Mouse (Mus musculus) thymus, adult 2 months (tissue): ENCODE measurements around the gene Slc23a2. TPM values are rescaled to one million over a fixed set of nuclear protein-coding genes. Genes with fewer than 3 reads are reported as not detected.

Experiments used
- DNase-seq: peaks from one replicate; pipeline ENCODE4 v3.0.0; 2021
- H3K27ac ChIP-seq: fragments of 200-500 bp; 2 replicates; pipeline ENCODE4 v1.5.1; 2012; ENCODE audit warnings: low read length, control low read depth; ENCODE audit not compliant: control insufficient read depth, insufficient read depth
- H3K27me3 ChIP-seq: fragments of 200-500 bp; 2 replicates; pipeline ENCODE4 v1.6.1; 2012; ENCODE audit warnings: mild to moderate bottlenecking, low read length, moderate library complexity, mixed read lengths; ENCODE audit not compliant: control insufficient read depth, insufficient read depth
- H3K36me3 ChIP-seq: fragments of 200-500 bp; 2 replicates; pipeline ENCODE4 v1.6.1; 2012; ENCODE audit warnings: mild to moderate bottlenecking, low read length, moderate library complexity; ENCODE audit not compliant: control insufficient read depth, insufficient read depth
- H3K4me1 ChIP-seq: fragments of 200-500 bp; replicated peaks from 2 replicates; pipeline ENCODE4 v1.6.1; 2012; ENCODE audit warnings: low read length; ENCODE audit not compliant: control insufficient read depth, insufficient read depth
- H3K4me3 ChIP-seq: fragments of 200-500 bp; 2 replicates; pipeline ENCODE4 v1.5.1; 2012; ENCODE audit warnings: mild to moderate bottlenecking, low read length, control low read depth, moderate library complexity; ENCODE audit not compliant: control insufficient read depth, insufficient read depth
- CTCF ChIP-seq: fragments of 200-500 bp; IDR thresholded peaks from 2 replicates; pipeline ENCODE4 v1.5.1; 2012; ENCODE audit warnings: mild to moderate bottlenecking, control low read depth, low read length, moderate library complexity, borderline replicate concordance; ENCODE audit not compliant: control insufficient read depth, poor library complexity, insufficient read depth; ENCODE audit errors: extremely low read depth
- POLR2A ChIP-seq: fragments of 200-500 bp; IDR thresholded peaks from 2 replicates; pipeline ENCODE4 v1.6.1; 2012; ENCODE audit warnings: mild to moderate bottlenecking, low read length, control low read depth, moderate library complexity; ENCODE audit not compliant: control insufficient read depth, poor library complexity, insufficient read depth; ENCODE audit errors: extremely low read depth
- WGBS: fragments of 180-500 bp; shearing (Covaris S2); methylation state at CpG from one replicate; pipeline ENCODE4 v1.1.7; 2018; 5-methylcytosine and 5-hydroxymethylcytosine counted together
- polyA plus RNA-seq: library from polyadenylated mRNA; depleted of rRNA; stranded (reverse); fragments of >200 nt; gene quantifications from 2 replicates; pipeline ENCODE4 v1.2.3, GENCODE M21; 2012; rRNA removed

The Slc23a2 gene
- polyA plus RNA-seq: 50.8 and 51.7 TPM in 2 replicates

DNA sequence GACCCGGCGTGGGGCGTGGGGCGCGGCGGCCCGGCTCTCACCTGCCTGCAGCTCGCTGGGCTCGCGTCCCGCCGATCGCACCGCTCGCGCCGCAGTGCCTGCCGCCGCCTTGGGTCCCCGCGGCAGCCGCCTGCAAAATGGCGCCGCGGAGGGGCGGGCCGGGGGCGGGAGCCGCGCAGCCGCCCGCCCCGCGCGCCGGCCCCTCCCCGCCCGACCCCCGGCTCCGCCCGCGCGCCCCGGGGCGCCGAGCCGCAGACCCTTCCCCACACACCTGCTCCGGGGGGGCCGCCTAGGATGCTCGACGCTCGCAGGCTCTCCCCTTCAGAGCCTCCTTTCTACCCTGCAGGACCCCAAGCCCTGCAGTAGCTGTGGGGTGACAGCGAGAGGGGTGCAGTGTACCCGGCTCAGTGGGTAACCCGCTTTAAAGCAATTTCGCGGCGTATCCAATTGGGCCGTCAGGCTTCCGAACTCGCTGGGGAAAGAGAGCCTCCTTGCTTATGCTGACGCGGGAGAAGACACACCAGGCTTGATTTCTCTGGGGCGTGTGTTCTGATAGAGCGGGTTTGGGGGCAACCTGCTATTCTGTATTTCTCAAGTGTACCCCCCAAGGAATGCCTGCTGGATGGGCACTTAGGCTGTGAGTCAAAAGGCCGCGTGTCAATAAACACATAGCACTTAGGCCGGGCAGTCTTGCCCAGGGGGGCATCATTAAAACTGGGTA, at the start of gene Slc23a2:
Gene Slc23a2 (minus strand): TSS at position 138 of the 721 bp plus-strand sequence.
- DNase-seq: peak; percentile 54
- WGBS: 2% methylated on average over 67 of the region's 68 CpGs
- TF ChIP-seq POLR2A: peak; percentile 84
- peak; percentile 24; the same call in 1 of the 2 replicates for TF ChIP-seq CTCF
- peak within 1 kb of the TSS; percentile 84 for H3K4me3 ChIP-seq
- H3K36me3 ChIP-seq: no peaks in the 10 kb centered on the region
- H3K27me3 ChIP-seq: no peaks in the 10 kb centered on the region
- peaks cover 14% of the 10 kb centered on the region for H3K4me1 ChIP-seq
- H3K27ac ChIP-seq: no peak within 1 kb of the TSS

DNA sequence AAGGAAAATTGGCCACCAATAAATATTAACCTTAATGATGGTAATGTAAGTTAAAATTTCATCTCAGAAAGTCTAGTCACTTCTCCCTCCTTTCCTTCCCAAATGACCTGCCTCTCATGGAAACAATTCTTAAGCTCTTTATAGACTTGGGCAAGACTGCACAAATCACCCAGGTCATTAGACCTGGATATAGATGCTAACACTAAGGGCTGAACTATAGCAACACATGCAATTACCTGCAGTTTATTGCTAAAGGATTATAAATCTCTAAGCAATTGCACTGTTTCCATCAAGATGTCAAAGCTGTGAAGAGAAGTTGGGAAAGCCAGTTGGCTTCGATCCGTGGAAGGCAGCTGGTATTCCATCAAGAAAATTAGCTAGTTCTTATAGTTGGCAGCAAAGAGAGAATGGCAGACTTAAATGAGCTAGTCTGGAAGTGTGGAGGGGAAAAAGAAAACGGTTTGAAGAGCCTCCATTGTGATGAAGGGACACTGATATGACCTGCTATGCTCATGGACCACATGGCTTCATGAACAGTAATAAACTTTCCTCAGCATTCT, 45.8 kb upstream of the Slc23a2 start:
- DNase-seq: no peak
- TF ChIP-seq CTCF: no peak
- TF ChIP-seq POLR2A: no peak
- no peak overlapping the region for H3K4me3 ChIP-seq
- no peaks in the 10 kb centered on the region for H3K27me3 ChIP-seq
- H3K4me1 ChIP-seq: no peaks in the 10 kb centered on the region
- WGBS: 89% methylated on average over 3 of the region's 3 CpGs
- no peaks in the 10 kb centered on the region for H3K36me3 ChIP-seq
- no peak overlapping the region for H3K27ac ChIP-seq

DNA sequence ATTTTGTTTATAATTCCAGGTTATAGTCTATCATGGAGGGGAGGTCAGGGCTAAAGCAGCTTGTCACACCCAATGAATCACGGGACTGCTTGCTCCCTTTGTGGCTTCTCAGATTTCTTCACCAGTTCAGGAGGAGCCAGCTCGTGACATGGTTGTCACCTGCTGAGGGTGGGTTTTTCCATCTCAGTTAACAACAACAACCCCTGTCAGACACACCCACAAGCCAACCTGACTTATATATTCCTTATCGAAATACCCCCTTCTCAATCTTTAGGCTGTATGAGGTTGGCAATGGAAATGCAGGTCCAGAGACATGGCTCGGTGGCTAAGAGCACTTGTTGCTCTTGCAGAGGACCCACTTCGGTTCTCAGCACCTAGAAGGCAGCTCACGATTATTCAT, 39.0 kb upstream of the Slc23a2 start:
- no peak overlapping the region for H3K27ac ChIP-seq
- H3K36me3 ChIP-seq: no peaks in the 10 kb centered on the region
- no peak overlapping the region for H3K4me3 ChIP-seq
- no peak for TF ChIP-seq POLR2A
- TF ChIP-seq CTCF: no peak
- no peaks in the 10 kb centered on the region for H3K27me3 ChIP-seq
- WGBS: 93% methylated on average over 6 of the region's 6 CpGs
- H3K4me1 ChIP-seq: 0 out of 2 replicates have a peak, but pooled peaks cover 2% of the 10 kb centered on the region
- DNase-seq: no peak

DNA sequence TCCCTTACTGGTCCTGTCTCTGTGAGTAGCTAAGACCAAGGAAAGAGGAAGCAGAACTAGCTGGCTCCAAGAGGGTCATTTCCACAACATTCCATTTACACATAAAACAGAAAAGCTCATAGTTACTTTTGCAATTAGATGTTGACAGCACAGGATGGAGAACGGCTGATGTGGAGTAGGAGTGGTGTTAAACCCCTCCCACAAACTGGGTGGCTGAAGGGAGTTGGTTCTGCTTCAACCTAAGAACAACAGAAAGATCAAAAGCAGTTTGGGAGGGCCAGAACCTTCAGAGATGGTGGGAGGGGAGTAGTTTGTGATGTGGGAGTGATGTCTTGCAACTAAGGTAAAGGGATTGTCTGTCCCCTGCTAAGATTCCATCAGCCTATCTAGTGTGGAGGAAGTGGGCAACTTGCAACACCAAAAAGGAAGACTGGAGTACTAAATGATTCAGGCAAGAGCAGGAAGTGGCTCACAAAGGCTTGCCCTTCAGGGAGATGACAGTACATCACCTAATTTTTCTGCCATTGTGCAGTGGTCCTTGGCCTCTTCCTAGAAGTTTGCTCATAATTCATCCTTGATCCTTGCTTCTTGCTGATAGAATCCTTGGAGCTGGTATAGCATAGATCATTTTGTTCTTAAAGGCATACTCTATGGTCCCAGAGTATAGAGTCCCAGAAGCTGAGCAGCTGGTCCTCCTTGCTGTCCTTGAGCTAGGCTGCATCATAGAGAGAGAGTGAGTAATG, 35.7 kb upstream of the Slc23a2 start:
- no peaks in the 10 kb centered on the region for H3K36me3 ChIP-seq
- no peak for DNase-seq
- H3K4me3 ChIP-seq: no peak overlapping the region
- TF ChIP-seq CTCF: no peak
- no peak for TF ChIP-seq POLR2A
- 21% methylated on average over 1 of the region's 1 CpGs for WGBS
- H3K27ac ChIP-seq: no peak overlapping the region
- no peaks in the 10 kb centered on the region for H3K27me3 ChIP-seq
- H3K4me1 ChIP-seq: 0 out of 2 replicates have a peak, but pooled peaks cover 2% of the 10 kb centered on the region

DNA sequence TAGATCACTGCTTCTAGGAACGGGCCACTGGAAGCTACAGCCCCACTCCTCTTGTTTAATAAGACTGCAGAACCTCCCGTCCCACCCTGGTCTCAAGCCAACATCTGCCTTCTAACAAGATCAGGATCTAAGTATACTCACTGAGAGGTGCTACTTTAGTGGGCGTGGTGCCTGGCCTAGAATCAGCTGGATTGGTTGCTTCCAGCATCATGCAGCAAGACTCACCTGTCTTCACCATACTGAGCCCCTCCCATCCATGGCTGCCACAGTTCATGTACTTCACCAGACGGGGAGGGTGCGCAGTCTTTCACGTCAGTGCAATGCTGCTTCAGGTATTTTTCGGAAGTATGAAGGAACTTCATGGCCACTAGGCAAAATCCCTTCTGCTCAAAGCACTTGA, 34.5 kb upstream of the Slc23a2 start:
- no peak overlapping the region for H3K4me3 ChIP-seq
- 0 out of 2 replicates have a peak, but pooled peaks cover 2% of the 10 kb centered on the region for H3K4me1 ChIP-seq
- no peak for DNase-seq
- TF ChIP-seq CTCF (no peak), POLR2A (no peak)
- no peaks in the 10 kb centered on the region for H3K36me3 ChIP-seq
- H3K27me3 ChIP-seq: no peaks in the 10 kb centered on the region
- no peak overlapping the region for H3K27ac ChIP-seq
- WGBS: 84% methylated on average over 7 of the region's 7 CpGs

DNA sequence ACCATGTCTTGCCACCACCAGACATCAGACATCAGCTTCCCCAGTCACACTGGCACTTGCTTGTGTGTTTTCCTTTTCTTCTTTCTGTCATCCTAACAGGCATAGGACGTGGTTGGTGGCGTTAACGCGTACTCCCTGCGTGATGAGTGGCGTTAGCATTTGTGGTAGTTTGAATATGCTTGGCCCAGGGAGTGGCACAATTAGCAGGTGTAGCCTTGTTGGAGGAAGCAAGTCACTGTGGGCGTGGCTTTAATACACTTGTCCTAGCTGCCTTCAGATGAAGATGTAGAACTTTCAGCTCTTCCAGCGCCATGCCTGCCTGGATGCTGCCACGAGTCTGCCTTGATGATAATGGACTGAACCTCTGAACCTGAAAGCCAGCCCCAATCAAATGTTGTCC, 32.5 kb upstream of the Slc23a2 start:
- Histone ChIP-seq H3K36me3 (no peaks in the 10 kb centered on the region), H3K4me1 (0 out of 2 replicates have a peak, but pooled peaks cover 2% of the 10 kb centered on the region), H3K27me3 (no peaks in the 10 kb centered on the region), H3K4me3 (no peak overlapping the region), H3K27ac (no peak overlapping the region)
- WGBS: 91% methylated on average over 9 of the region's 9 CpGs
- no peak for DNase-seq
- TF ChIP-seq CTCF (no peak), POLR2A (no peak)
